Mouse (Mus musculus): Measurements from ENCODE around the gene Fbxl2. TPM values are rescaled to one million over a fixed set of nuclear protein-coding genes. Genes with fewer than 3 reads are reported as not detected.

The Fbxl2 gene
- polyA plus RNA-seq, 1 experiment from 2014 or later, result 3.3 TPM

- Histone ChIP-seq H3K4me1 (ENCODE audit: control insufficient read depth, insufficient read depth, low read length) (0 out of 2 replicates have a peak, but pooled peaks cover 4% of the 10 kb centered on the region), H3K27ac (ENCODE audit: low read depth, low read length) (no peak overlapping the region), H3K9ac (ENCODE audit: low read depth, low read length) (no peak overlapping the region), H3K36me3 (ENCODE audit: control insufficient read depth, insufficient read depth, low read length) (peaks cover 16% of the 10 kb centered on the region; the same call in 1 of the 2 replicates), H3K27me3 (ENCODE audit: control insufficient read depth, insufficient read depth, low read length) (no peaks in the 10 kb centered on the region), H3K4me2 (replicated peaks; ENCODE audit: low read depth, low read length) (no peak overlapping the region), H3K4me3 (ENCODE audit: low read length) (no peak overlapping the region), H3K9me3 (ENCODE audit: control insufficient read depth, low read length) (no peaks in the 10 kb centered on the region)
- 90% methylated on average over 2 of the region's 2 CpGs for WGBS
- no peak for ATAC-seq (ENCODE audit: low FRiP score, low TSS enrichment)
These were observed 63.5 kb downstream of the Fbxl2 start for GRCm38 (mm10) chr9:113982451-113982850.

GRCm38 (mm10) chr9:113981099-113981880, 64.7 kb downstream of the Fbxl2 start:
- Histone ChIP-seq H3K4me1 (ENCODE audit: control insufficient read depth, insufficient read depth, low read length) (0 out of 2 replicates have a peak, but pooled peaks cover 4% of the 10 kb centered on the region), H3K9ac (ENCODE audit: low read depth, low read length) (no peak overlapping the region), H3K27me3 (ENCODE audit: control insufficient read depth, insufficient read depth, low read length) (no peaks in the 10 kb centered on the region), H3K9me3 (ENCODE audit: control insufficient read depth, low read length) (no peaks in the 10 kb centered on the region), H3K4me2 (replicated peaks; ENCODE audit: low read depth, low read length) (no peak overlapping the region), H3K27ac (ENCODE audit: low read depth, low read length) (no peak overlapping the region), H3K36me3 (ENCODE audit: control insufficient read depth, insufficient read depth, low read length) (peaks cover 26% of the 10 kb centered on the region), H3K4me3 (ENCODE audit: low read length) (no peak overlapping the region)
- no peak for ATAC-seq (ENCODE audit: low FRiP score, low TSS enrichment)
- 74% methylated on average over 16 of the region's 16 CpGs for WGBS

- H3K27ac ChIP-seq (ENCODE audit: low read depth, low read length), result no peak overlapping the region
- 0 out of 2 replicates have a peak, but pooled peaks cover 4% of the 10 kb centered on the region for H3K4me1 ChIP-seq (ENCODE audit: control insufficient read depth, insufficient read depth, low read length)
- H3K36me3 ChIP-seq (ENCODE audit: control insufficient read depth, insufficient read depth, low read length), result peaks cover 46% of the 10 kb centered on the region
- WGBS, result 61% methylated on average over 13 of the region's 13 CpGs
- no peaks in the 10 kb centered on the region for H3K9me3 ChIP-seq (ENCODE audit: control insufficient read depth, low read length)
- no peaks in the 10 kb centered on the region for H3K27me3 ChIP-seq (ENCODE audit: control insufficient read depth, insufficient read depth, low read length)
- no peak for ATAC-seq (ENCODE audit: low FRiP score, low TSS enrichment)
- no peak overlapping the region for H3K4me2 ChIP-seq (replicated peaks; ENCODE audit: low read depth, low read length)
- no peak overlapping the region for H3K9ac ChIP-seq (ENCODE audit: low read depth, low read length)
- H3K4me3 ChIP-seq (ENCODE audit: low read length), result no peak overlapping the region
These were observed 66.6 kb downstream of the Fbxl2 start for GRCm38 (mm10) chr9:113979356-113979755.

GRCm38 (mm10) chr9:113978656-113979055, 67.3 kb downstream of the Fbxl2 start:
- WGBS, result 63% methylated on average over 7 of the region's 7 CpGs
- peaks cover 53% of the 10 kb centered on the region for H3K36me3 ChIP-seq (ENCODE audit: control insufficient read depth, insufficient read depth, low read length)
- H3K4me3 ChIP-seq (ENCODE audit: low read length), result no peak overlapping the region

DNA sequence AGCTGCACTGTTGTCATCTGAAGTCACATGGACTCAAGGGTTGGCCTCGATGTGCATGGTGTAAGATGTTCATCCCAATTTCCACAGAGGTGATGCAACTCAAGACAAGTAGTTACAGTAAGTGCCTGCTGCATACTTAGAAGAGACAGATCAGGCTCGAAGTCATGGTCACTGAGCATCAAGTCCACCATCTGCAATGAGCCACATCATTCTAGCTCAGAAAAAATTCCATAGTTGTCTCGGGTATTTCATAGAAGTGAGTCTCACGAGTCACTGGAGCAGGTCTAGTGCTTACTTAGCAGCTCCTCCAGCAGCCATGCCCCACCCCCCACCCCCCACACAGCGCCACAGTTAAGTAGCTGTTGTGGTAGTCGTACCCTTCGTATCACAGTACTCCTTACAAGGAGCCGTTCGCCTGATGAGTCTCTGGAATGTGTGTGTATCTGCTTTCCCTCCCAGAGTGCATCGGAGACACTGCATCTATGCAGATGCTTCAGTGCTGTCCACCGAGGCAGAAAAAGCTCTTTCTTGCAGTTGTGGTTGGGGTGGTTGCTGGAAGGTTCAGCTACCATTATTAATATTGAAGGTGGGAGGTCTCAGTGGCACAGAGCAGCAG, 68.7 kb downstream of the Fbxl2 start:
- no peak for ATAC-seq (ENCODE audit: low FRiP score, low TSS enrichment)
- peaks cover 62% of the 10 kb centered on the region for H3K36me3 ChIP-seq (ENCODE audit: control insufficient read depth, insufficient read depth, low read length)
- H3K9me3 ChIP-seq (ENCODE audit: control insufficient read depth, low read length), result no peaks in the 10 kb centered on the region
- H3K27me3 ChIP-seq (ENCODE audit: control insufficient read depth, insufficient read depth, low read length), result no peaks in the 10 kb centered on the region
- no peak overlapping the region for H3K4me2 ChIP-seq (replicated peaks; ENCODE audit: low read depth, low read length)
- WGBS, result 70% methylated on average over 11 of the region's 11 CpGs
- no peak overlapping the region for H3K9ac ChIP-seq (ENCODE audit: low read depth, low read length)
- 0 out of 2 replicates have a peak, but pooled peaks cover 4% of the 10 kb centered on the region for H3K4me1 ChIP-seq (ENCODE audit: control insufficient read depth, insufficient read depth, low read length)
- H3K27ac ChIP-seq (ENCODE audit: low read depth, low read length), result no peak overlapping the region
- H3K4me3 ChIP-seq (ENCODE audit: low read length), result no peak overlapping the region

More at GRCm38 (mm10) chr9:113978656-113979055, 67.3 kb downstream of the Fbxl2 start:
- Histone ChIP-seq H3K27me3 (ENCODE audit: control insufficient read depth, insufficient read depth, low read length) (no peaks in the 10 kb centered on the region), H3K9ac (ENCODE audit: low read depth, low read length) (no peak overlapping the region), H3K4me2 (replicated peaks; ENCODE audit: low read depth, low read length) (no peak overlapping the region), H3K4me1 (ENCODE audit: control insufficient read depth, insufficient read depth, low read length) (0 out of 2 replicates have a peak, but pooled peaks cover 4% of the 10 kb centered on the region), H3K27ac (ENCODE audit: low read depth, low read length) (no peak overlapping the region), H3K9me3 (ENCODE audit: control insufficient read depth, low read length) (no peaks in the 10 kb centered on the region)
- no peak for ATAC-seq (ENCODE audit: low FRiP score, low TSS enrichment)

DNA sequence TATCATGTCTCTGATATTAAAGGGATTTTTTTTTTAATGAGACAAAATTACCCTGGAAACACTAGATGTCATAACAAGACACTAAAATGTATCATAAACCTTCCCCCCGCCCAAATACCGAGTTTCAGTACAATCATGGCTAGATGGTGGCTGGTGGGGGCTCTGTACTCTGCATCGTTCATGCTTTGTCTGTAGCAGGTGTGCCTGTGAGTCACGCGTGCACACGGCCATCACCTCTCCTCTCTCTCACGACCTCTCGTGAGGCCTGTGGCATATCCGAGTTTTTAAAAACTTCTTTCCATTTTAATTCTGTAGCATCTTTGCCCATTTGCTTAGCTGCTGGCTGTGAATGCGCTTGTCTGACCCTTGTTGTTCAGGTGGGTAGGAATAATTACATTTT, 69.7 kb downstream of the Fbxl2 start:
- Histone ChIP-seq H3K36me3 (ENCODE audit: control insufficient read depth, insufficient read depth, low read length) (peaks cover 65% of the 10 kb centered on the region), H3K9ac (ENCODE audit: low read depth, low read length) (no peak overlapping the region), H3K4me2 (replicated peaks; ENCODE audit: low read depth, low read length) (no peak overlapping the region), H3K4me3 (ENCODE audit: low read length) (no peak overlapping the region), H3K9me3 (ENCODE audit: control insufficient read depth, low read length) (no peaks in the 10 kb centered on the region), H3K4me1 (ENCODE audit: control insufficient read depth, insufficient read depth, low read length) (0 out of 2 replicates have a peak, but pooled peaks cover 4% of the 10 kb centered on the region), H3K27ac (ENCODE audit: low read depth, low read length) (no peak overlapping the region), H3K27me3 (ENCODE audit: control insufficient read depth, insufficient read depth, low read length) (no peaks in the 10 kb centered on the region)
- ATAC-seq (ENCODE audit: low FRiP score, low TSS enrichment), result no peak
- WGBS, result 93% methylated on average over 10 of the region's 10 CpGs

DNA sequence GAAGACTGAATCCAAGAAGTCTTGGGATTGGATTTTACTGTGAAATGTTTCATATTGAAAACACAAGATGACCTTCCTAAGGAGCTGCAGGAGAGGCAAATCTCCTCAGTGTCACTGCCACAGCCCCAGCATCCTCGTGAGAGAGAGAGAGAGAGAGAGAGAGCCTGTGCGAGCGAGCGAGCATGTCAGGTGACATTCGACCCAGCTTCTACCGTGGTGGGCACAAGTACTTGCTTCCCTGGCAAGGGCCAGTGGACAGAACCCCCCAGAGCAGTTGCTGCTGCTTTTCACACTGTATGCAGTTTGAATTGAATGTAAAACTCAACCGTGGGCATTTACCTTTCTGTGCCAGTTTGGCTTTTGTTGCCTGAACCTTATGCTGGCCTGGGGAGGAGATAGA, 70.5 kb downstream of the Fbxl2 start:
- Histone ChIP-seq H3K4me1 (ENCODE audit: control insufficient read depth, insufficient read depth, low read length) (0 out of 2 replicates have a peak, but pooled peaks cover 4% of the 10 kb centered on the region), H3K36me3 (ENCODE audit: control insufficient read depth, insufficient read depth, low read length) (peaks cover 72% of the 10 kb centered on the region), H3K9me3 (ENCODE audit: control insufficient read depth, low read length) (no peaks in the 10 kb centered on the region), H3K27me3 (ENCODE audit: control insufficient read depth, insufficient read depth, low read length) (no peaks in the 10 kb centered on the region), H3K4me2 (replicated peaks; ENCODE audit: low read depth, low read length) (no peak overlapping the region), H3K4me3 (ENCODE audit: low read length) (no peak overlapping the region), H3K9ac (ENCODE audit: low read depth, low read length) (no peak overlapping the region), H3K27ac (ENCODE audit: low read depth, low read length) (no peak overlapping the region)
- ATAC-seq (ENCODE audit: low FRiP score, low TSS enrichment), result no peak
- WGBS, result 76% methylated on average over 7 of the region's 7 CpGs

DNA sequence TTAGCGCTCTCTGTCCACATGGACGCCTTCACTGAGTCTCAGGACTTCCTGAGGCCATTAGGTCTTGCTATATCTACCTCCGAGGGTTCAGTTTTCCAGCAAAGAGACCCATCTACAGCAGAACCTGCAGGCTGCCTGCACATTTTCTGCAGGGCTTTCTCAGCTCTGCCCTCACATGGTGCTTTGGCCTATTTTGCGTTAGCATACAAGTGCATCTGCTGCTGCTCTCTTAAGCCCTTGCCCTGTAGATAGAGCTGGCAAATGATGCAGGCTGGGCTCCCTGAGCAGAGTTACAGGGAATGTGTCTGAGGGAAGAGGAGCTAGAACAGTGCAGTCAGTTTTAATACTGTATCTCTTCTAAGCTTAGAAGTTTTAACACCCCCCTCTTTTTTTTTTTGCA, 71.0 kb downstream of the Fbxl2 start:
- Histone ChIP-seq H3K4me2 (replicated peaks; ENCODE audit: low read depth, low read length) (no peak overlapping the region), H3K27me3 (ENCODE audit: control insufficient read depth, insufficient read depth, low read length) (no peaks in the 10 kb centered on the region), H3K9ac (ENCODE audit: low read depth, low read length) (no peak overlapping the region), H3K4me3 (ENCODE audit: low read length) (no peak overlapping the region), H3K4me1 (ENCODE audit: control insufficient read depth, insufficient read depth, low read length) (0 out of 2 replicates have a peak, but pooled peaks cover 4% of the 10 kb centered on the region), H3K27ac (ENCODE audit: low read depth, low read length) (no peak overlapping the region), H3K36me3 (ENCODE audit: control insufficient read depth, insufficient read depth, low read length) (peaks cover 77% of the 10 kb centered on the region), H3K9me3 (ENCODE audit: control insufficient read depth, low read length) (no peaks in the 10 kb centered on the region)
- 91% methylated on average over 4 of the region's 4 CpGs for WGBS
- no peak for ATAC-seq (ENCODE audit: low FRiP score, low TSS enrichment)

GRCm38 (mm10) chr9:113973857-113974256, 72.1 kb downstream of the Fbxl2 start:
- Histone ChIP-seq H3K4me2 (replicated peaks; ENCODE audit: low read depth, low read length) (no peak overlapping the region), H3K9me3 (ENCODE audit: control insufficient read depth, low read length) (no peaks in the 10 kb centered on the region), H3K27ac (ENCODE audit: low read depth, low read length) (no peak overlapping the region), H3K27me3 (ENCODE audit: control insufficient read depth, insufficient read depth, low read length) (no peaks in the 10 kb centered on the region), H3K36me3 (ENCODE audit: control insufficient read depth, insufficient read depth, low read length) (peaks cover 80% of the 10 kb centered on the region), H3K4me3 (ENCODE audit: low read length) (no peak overlapping the region), H3K4me1 (ENCODE audit: control insufficient read depth, insufficient read depth, low read length) (no peaks in the 10 kb centered on the region), H3K9ac (ENCODE audit: low read depth, low read length) (no peak overlapping the region)
- no peak for ATAC-seq (ENCODE audit: low FRiP score, low TSS enrichment)
- WGBS, result 83% methylated on average over 4 of the region's 4 CpGs
